Mouse (Mus musculus) megakaryocyte, embryonic 14.5 days (primary cell): ENCODE data around the gene Adcy7.

Source experiments
- FLI1 ChIP-seq: IDR thresholded peaks from 2 replicates; pipeline ENCODE4 v1.6.1; 2012; ENCODE audit warnings: low read length, inconsistent platforms, mixed read lengths
- GATA1 ChIP-seq: IDR thresholded peaks from 3 replicates; pipeline ENCODE4 v1.6.1; 2012; ENCODE audit warnings: mixed read lengths, low read length, inconsistent platforms, borderline replicate concordance

DNA sequence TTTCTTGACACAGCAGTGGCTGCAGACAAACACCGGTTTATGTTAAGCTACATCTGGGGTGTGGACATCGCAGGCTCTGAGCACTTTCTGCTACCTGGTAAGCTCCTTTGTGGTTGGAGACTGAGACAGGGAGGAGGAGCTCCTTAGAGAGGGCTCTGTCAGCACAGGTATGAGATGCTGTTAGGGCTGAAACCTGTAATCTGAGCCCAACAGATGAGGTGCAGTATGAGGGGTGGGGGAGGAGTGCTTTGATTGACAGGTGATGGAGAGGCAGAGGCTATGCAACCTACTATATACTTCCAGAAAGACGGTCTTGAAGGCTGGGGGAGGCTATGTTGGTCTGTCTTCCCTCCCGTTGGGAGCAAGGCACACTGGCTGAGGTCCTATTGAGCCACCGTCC, 7.0 kb downstream of the Adcy7 start:
- TF ChIP-seq GATA1 (no peak), FLI1 (no peak)
